Mouse (Mus musculus) liver, embryonic 18 days (tissue): ENCODE measurements around the gene Slc12a5. TPM values are rescaled to one million over a fixed set of nuclear protein-coding genes. Genes with fewer than 3 reads are reported as not detected.

Source experiments
- polyA plus RNA-seq: library from polyadenylated mRNA; depleted of rRNA; stranded (reverse); fragments of >200 nt; gene quantifications from 2 replicates; pipeline ENCODE4 v1.2.3, GENCODE M21; 2012; rRNA removed

The Slc12a5 gene
- polyA plus RNA-seq = 0.72 and 0.81 TPM in 2 replicates

DNA sequence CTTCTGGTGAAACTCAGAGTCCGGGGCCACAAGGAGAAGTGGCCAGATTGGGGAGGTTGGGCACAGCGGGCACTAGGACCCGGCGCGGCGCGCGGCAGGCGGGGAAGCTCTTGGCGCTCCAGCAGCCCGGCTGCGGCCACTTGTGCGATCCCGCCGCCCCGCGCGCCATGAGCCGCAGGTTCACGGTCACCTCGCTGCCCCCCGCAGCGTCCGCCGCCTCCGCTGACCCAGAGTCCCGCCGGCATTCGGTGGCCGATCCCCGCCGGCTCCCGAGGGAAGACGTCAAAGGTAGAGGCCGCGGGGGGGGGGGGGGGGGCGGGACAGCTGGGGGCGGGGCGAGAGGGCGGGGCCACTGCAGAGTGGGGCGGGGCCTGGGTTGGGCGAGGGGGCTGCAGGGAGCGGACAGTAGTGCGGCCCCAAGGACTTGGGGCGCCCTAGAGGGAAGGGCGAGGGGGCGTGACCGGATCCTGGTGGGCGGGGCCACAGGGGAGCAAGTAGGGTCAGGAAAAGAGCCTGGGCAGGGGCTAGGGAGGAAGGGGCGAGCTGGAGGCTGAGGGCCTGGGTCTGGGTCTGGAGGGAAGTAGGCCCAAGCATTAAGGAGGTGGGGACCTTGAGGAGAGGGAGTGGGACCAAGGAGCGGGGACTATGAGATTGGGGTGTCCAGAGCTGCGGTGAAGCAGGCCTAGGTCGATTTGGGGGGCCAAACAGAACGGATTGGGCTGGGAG is at the start of gene Slc12a5:
Slc12a5 (plus strand) TSS at position 87 of the 726 bp plus-strand sequence.

DNA sequence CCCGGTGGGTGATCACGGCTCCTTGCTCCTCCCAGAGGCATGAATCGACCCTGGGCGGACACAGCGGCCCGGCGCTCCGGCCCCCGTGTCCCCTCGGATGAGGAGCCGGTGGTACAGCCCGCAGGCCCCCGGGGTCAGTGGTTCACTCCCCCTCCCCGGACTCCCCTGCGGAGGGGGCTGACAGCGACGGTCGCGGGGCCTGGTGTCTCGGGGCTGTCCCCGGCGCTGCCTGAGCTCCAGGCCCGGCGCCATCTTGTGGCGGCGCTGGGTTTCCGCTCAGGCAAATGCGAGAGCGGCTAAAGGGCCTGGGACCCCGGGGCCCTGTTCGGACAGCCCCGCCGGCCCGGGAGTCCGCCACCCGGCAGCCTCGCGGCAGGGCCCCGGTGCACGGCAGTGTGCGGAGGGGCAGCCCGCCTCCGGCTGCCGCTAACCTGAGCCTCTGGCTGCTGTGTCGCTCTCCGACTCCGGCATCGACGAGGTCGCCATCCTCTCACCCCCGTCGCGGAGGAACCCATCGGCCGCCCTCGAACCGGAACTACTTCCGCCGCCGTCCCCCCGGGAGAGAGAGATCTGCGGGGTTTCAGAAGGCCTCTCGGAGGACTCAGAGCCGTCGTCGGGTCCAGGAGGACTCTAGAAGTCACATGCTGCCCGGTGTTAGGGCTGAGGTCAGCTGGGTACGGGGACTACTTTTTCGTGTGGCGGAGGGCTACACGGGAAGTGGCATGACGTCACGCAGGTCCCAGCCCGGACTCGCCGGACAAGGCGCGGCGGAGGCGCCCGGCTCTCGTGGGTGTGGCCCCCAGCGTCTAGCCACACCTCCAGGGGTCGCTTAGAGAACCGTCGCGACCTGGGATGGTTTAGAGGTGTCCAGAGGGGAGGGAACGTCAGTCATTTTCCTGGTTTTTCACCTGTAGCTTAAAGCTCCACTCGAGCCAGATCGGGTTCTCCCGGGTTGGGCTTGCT is 49.2 kb upstream of the Slc12a5 start, which contains the start of gene Zfp335:
Zfp335 (minus strand) TSS at position 672 of the 963 bp plus-strand sequence.

DNA sequence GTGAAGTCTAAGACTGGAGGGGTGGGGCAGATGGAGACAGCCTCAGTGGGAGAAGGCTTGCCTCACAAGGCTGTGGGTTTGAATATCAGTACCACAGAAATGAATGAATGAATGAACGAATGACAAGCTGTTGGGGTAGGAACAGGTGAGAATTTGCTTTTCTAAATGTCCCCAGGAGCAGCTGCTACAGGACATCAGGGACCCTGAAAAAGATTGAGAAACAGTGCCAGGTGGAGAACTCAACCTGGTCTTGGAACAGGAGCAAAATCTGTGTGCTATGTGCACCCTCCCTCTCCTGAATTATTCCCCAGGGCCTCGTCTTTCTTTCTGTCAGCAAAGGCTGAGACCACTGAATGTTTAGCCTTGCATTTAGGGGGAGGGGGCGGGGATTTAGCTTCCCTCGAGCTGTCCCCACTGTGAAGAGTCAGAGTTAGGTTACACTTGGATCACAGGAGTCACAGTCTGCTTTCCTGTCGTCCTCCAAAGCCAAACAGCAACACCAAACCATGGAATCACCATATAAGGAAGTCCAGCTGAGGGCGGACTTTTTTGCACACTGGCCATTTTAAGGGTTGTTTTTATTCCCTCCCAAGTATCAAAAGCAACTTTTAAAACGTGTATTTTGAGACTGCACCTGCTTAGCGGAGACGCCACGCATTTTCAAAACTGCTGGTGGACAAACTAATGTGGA is 20.3 kb upstream of the Slc12a5 start, which contains the start of gene Mmp9:
Mmp9 (plus strand) TSS at position 641 of the 691 bp plus-strand sequence.

DNA sequence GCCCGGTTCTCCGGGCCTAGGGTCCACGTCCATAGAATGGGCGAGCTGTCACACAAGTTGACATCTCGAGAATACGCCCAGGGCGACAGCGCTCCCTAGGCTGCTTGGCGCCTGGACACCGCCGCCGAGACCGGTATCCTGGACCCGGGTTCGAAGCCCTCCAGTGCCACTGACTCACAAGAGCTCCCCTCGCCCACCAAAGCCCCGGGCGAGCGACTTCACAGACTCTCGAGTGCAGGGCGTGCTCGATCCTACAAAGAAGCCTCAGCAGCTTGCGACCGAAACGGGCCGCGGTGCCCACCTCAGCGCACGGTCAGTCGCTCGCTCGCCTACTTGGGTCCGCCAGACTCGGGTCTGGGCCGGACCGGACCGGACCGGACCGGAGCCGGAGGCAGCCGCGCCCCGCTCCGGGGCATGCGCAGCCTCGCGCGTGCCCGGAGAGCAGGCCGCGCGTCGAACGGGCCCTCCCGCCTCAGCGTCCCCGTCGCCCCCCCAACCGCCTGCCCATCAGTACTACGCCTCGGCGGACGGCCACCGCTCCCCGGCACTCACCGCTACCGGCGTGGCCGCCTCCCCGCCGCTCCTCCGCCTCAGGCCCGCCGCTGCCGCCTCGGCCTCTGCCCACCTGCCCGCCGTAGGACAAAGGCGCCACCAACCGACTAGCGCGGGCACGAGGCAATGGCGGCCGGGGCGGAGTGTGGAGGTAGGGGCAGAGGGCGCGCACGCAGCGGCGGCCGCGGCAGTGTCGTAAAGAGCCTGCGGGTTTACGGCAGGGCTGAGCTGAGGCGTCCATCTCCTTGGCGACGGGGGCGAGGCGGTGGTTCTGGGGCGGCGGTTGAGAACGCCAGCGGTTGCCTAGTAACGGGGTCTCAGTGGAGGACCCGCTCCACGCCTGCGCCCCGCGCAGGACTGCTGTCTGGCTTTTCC is 73.8 kb downstream of the Slc12a5 start, which contains the start of gene Ncoa5:
Ncoa5 (minus strand) TSS at position 737 of the 927 bp plus-strand sequence.

Other genes starting within 250 kb of the Slc12a5 start
- gene Spint5, start 245.5 kb upstream of the Slc12a5 start, polyA plus RNA-seq = not detected in 2 replicates
- 1.6 and 2.1 TPM in 2 replicates for gene Wfdc3, start 214.9 kb upstream of the Slc12a5 start, polyA plus RNA-seq
- 21.7 and 22.8 TPM in 2 replicates for gene Dnttip1, start 214.8 kb upstream of the Slc12a5 start, polyA plus RNA-seq
- gene Ube2c, start 190.9 kb upstream of the Slc12a5 start, polyA plus RNA-seq = 255 and 264 TPM in 2 replicates
- 0.58 and 2.9 TPM in 2 replicates for gene Tnnc2, start 180.8 kb upstream of the Slc12a5 start, polyA plus RNA-seq
- gene Snx21, start 175.0 kb upstream of the Slc12a5 start, polyA plus RNA-seq = 7.7 and 11.3 TPM in 2 replicates
- 20.1 and 20.3 TPM in 2 replicates for gene Acot8, start 155.9 kb upstream of the Slc12a5 start, polyA plus RNA-seq
- gene Zswim3, start 155.7 kb upstream of the Slc12a5 start, polyA plus RNA-seq = 1.9 TPM in 2 replicates
- gene Zswim1, start 138.1 kb upstream of the Slc12a5 start, polyA plus RNA-seq = 1.3 and 1.5 TPM in 2 replicates
- gene Spata25, start 132.3 kb upstream of the Slc12a5 start, polyA plus RNA-seq = 0.05 and 0.08 TPM in 2 replicates
- 121 and 130 TPM in 2 replicates for gene Ctsa, start 127.9 kb upstream of the Slc12a5 start, polyA plus RNA-seq
- gene Neurl2, start 127.3 kb upstream of the Slc12a5 start, polyA plus RNA-seq = 1.5 and 2.2 TPM in 2 replicates
- 34.8 and 42.2 TPM in 2 replicates for gene Pltp, start 103.1 kb upstream of the Slc12a5 start, polyA plus RNA-seq
- gene Pcif1, start 81.5 kb upstream of the Slc12a5 start, polyA plus RNA-seq = 18.4 and 21.2 TPM in 2 replicates
- gene Zfp335, start 49.0 kb upstream of the Slc12a5 start, polyA plus RNA-seq = 6.5 and 8.2 TPM in 2 replicates
- 19.0 and 24.6 TPM in 2 replicates for gene Mmp9, start 20.0 kb upstream of the Slc12a5 start, polyA plus RNA-seq
- 11.2 and 11.8 TPM in 2 replicates for gene Ncoa5, start 74.1 kb downstream of the Slc12a5 start, polyA plus RNA-seq
- gene Cd40, start 94.8 kb downstream of the Slc12a5 start, polyA plus RNA-seq = 2.9 and 3.2 TPM in 2 replicates
- gene 1700025C18Rik, start 129.9 kb downstream of the Slc12a5 start, polyA plus RNA-seq = not detected in 2 replicates